Mouse (Mus musculus): Measurements from ENCODE around the gene Gm815. TPM values are rescaled to one million over a fixed set of nuclear protein-coding genes. Genes with fewer than 3 reads are reported as not detected.

Gene Gm815
- not detected in 2 replicates for polyA plus RNA-seq (2016; fragmentation: Nextera tagmentation; extraction: Ambion mirVana)

- Histone ChIP-seq H3K4me1 (no peaks in the 10 kb centered on the region), H3K27me3 (ENCODE audit: low read depth, poor library complexity, severe bottlenecking) (no peaks in the 10 kb centered on the region), H3K27ac (replicated peaks) (no peak within 1 kb of the TSS), H3K9me3 (replicated peaks) (no peaks in the 10 kb centered on the region), H3K4me3 (no peak within 1 kb of the TSS), H3K36me3 (no peaks in the 10 kb centered on the region)
- no peak for DNase-seq (ENCODE audit: low spot score)
- 92% methylated on average over 6 of the region's 6 CpGs for WGBS
Observed at GRCm38 (mm10) chr19:26885616-26886015, at the start of gene Gm815. Gene Gm815 (plus strand): TSS chr19:26885881.

GRCm38 (mm10) chr19:26837626-26838025 lies 48.1 kb upstream of the Gm815 start:
- Histone ChIP-seq H3K9me3 (replicated peaks) (peaks cover 3% of the 10 kb centered on the region; the same call in 1 of the 2 replicates), H3K4me3 (no peak overlapping the region), H3K4me1 (no peaks in the 10 kb centered on the region), H3K36me3 (no peaks in the 10 kb centered on the region), H3K27ac (replicated peaks) (no peak overlapping the region), H3K27me3 (ENCODE audit: low read depth, poor library complexity, severe bottlenecking) (no peaks in the 10 kb centered on the region)
- WGBS = 84% methylated on average over 1 of the region's 1 CpGs
- DNase-seq (ENCODE audit: low spot score) = no peak

GRCm38 (mm10) chr19:26843896-26844295 lies 41.8 kb upstream of the Gm815 start:
- Histone ChIP-seq H3K9me3 (replicated peaks) (peaks cover 3% of the 10 kb centered on the region; the same call in 1 of the 2 replicates), H3K27ac (replicated peaks) (peak overlapping the region; percentile 94), H3K4me3 (no peak overlapping the region), H3K4me1 (peaks cover 34% of the 10 kb centered on the region), H3K36me3 (no peaks in the 10 kb centered on the region), H3K27me3 (ENCODE audit: low read depth, poor library complexity, severe bottlenecking) (peaks cover 6% of the 10 kb centered on the region; the same call in 1 of the 2 replicates)
- WGBS = 86% methylated on average over 6 of the region's 6 CpGs
- DNase-seq (ENCODE audit: low spot score) = no peak

- WGBS = 4% methylated on average over 8 of the region's 8 CpGs
- peak overlapping the region; percentile 52 for H3K4me3 ChIP-seq
- peaks cover 6% of the 10 kb centered on the region; the same call in 1 of the 2 replicates for H3K27me3 ChIP-seq (ENCODE audit: low read depth, poor library complexity, severe bottlenecking)
Observed at GRCm38 (mm10) chr19:26844813-26845212, 40.9 kb upstream of the Gm815 start.

GRCm38 (mm10) chr19:26845276-26846016 lies 40.2 kb upstream of the Gm815 start:
- peak; percentile 97 for DNase-seq (ENCODE audit: low spot score)
- Histone ChIP-seq H3K36me3 (no peaks in the 10 kb centered on the region), H3K4me1 (peaks cover 34% of the 10 kb centered on the region), H3K27ac (replicated peaks) (peak overlapping the region; percentile 94), H3K27me3 (ENCODE audit: low read depth, poor library complexity, severe bottlenecking) (peaks cover 6% of the 10 kb centered on the region; the same call in 1 of the 2 replicates), H3K9me3 (replicated peaks) (peaks cover 3% of the 10 kb centered on the region; the same call in 1 of the 2 replicates), H3K4me3 (peak overlapping the region; percentile 52)
- 0% methylated on average over 16 of the region's 16 CpGs for WGBS

More at GRCm38 (mm10) chr19:26844813-26845212, 40.9 kb upstream of the Gm815 start:
- H3K27ac ChIP-seq (replicated peaks) = peak overlapping the region; percentile 94
- H3K4me1 ChIP-seq = peaks cover 34% of the 10 kb centered on the region
- H3K36me3 ChIP-seq = no peaks in the 10 kb centered on the region
- peak; percentile 89 for DNase-seq (ENCODE audit: low spot score)
- H3K9me3 ChIP-seq (replicated peaks) = peaks cover 3% of the 10 kb centered on the region; the same call in 1 of the 2 replicates

GRCm38 (mm10) chr19:26846017-26846285 lies 39.7 kb upstream of the Gm815 start:
- Histone ChIP-seq H3K9me3 (replicated peaks) (peaks cover 3% of the 10 kb centered on the region; the same call in 1 of the 2 replicates), H3K4me1 (peaks cover 35% of the 10 kb centered on the region), H3K36me3 (no peaks in the 10 kb centered on the region), H3K4me3 (peak overlapping the region; percentile 52), H3K27me3 (ENCODE audit: low read depth, poor library complexity, severe bottlenecking) (peaks cover 6% of the 10 kb centered on the region; the same call in 1 of the 2 replicates), H3K27ac (replicated peaks) (peak overlapping the region; percentile 94)
- DNase-seq (ENCODE audit: low spot score) = no peak
- 9% methylated on average over 1 of the region's 1 CpGs for WGBS

- H3K9me3 ChIP-seq (replicated peaks) = no peaks in the 10 kb centered on the region; the same call in 1 of the 2 replicates
- H3K27ac ChIP-seq (replicated peaks) = peak overlapping the region; percentile 28; the same call in 1 of the 2 replicates
- WGBS = 86% methylated on average over 10 of the region's 10 CpGs
Observed at GRCm38 (mm10) chr19:26851017-26851782, 34.5 kb upstream of the Gm815 start.

GRCm38 (mm10) chr19:26852325-26852900 lies 33.3 kb upstream of the Gm815 start:
- WGBS = 69% methylated on average over 10 of the region's 10 CpGs

More at GRCm38 (mm10) chr19:26851017-26851782, 34.5 kb upstream of the Gm815 start:
- Histone ChIP-seq H3K36me3 (no peaks in the 10 kb centered on the region), H3K4me1 (peaks cover 28% of the 10 kb centered on the region), H3K27me3 (ENCODE audit: low read depth, poor library complexity, severe bottlenecking) (peaks cover 6% of the 10 kb centered on the region; the same call in 1 of the 2 replicates), H3K4me3 (no peak overlapping the region)
- DNase-seq (ENCODE audit: low spot score) = no peak

GRCm38 (mm10) chr19:26853701-26854282 lies 31.9 kb upstream of the Gm815 start:
- Histone ChIP-seq H3K4me3 (no peak overlapping the region), H3K27ac (replicated peaks) (no peak overlapping the region), H3K27me3 (ENCODE audit: low read depth, poor library complexity, severe bottlenecking) (peaks cover 5% of the 10 kb centered on the region; the same call in 1 of the 2 replicates), H3K4me1 (peaks cover 19% of the 10 kb centered on the region), H3K9me3 (replicated peaks) (no peaks in the 10 kb centered on the region; the same call in 1 of the 2 replicates), H3K36me3 (no peaks in the 10 kb centered on the region)
- WGBS = 88% methylated on average over 8 of the region's 8 CpGs
- no peak for DNase-seq (ENCODE audit: low spot score)

More at GRCm38 (mm10) chr19:26852325-26852900, 33.3 kb upstream of the Gm815 start:
- H3K4me3 ChIP-seq = no peak overlapping the region
- no peaks in the 10 kb centered on the region for H3K36me3 ChIP-seq
- DNase-seq (ENCODE audit: low spot score) = no peak
- H3K27me3 ChIP-seq (ENCODE audit: low read depth, poor library complexity, severe bottlenecking) = no peaks in the 10 kb centered on the region
- peaks cover 16% of the 10 kb centered on the region for H3K4me1 ChIP-seq
- H3K27ac ChIP-seq (replicated peaks) = 0 out of 2 replicates have a peak overlapping the region, but pooled peaks have one; percentile 49
- H3K9me3 ChIP-seq (replicated peaks) = no peaks in the 10 kb centered on the region; the same call in 1 of the 2 replicates

GRCm38 (mm10) chr19:26854661-26855060 lies 31.0 kb upstream of the Gm815 start:
- no peak for DNase-seq (ENCODE audit: low spot score)
- H3K27me3 ChIP-seq (ENCODE audit: low read depth, poor library complexity, severe bottlenecking) = peaks cover 5% of the 10 kb centered on the region; the same call in 1 of the 2 replicates
- H3K9me3 ChIP-seq (replicated peaks) = no peaks in the 10 kb centered on the region
- 92% methylated on average over 4 of the region's 4 CpGs for WGBS
- peaks cover 27% of the 10 kb centered on the region for H3K4me1 ChIP-seq
- H3K27ac ChIP-seq (replicated peaks) = no peak overlapping the region
- H3K4me3 ChIP-seq = no peak overlapping the region
- no peaks in the 10 kb centered on the region for H3K36me3 ChIP-seq

- Histone ChIP-seq H3K27me3 (ENCODE audit: low read depth, poor library complexity, severe bottlenecking) (peaks cover 5% of the 10 kb centered on the region; the same call in 1 of the 2 replicates), H3K9me3 (replicated peaks) (no peaks in the 10 kb centered on the region), H3K4me3 (no peak overlapping the region), H3K27ac (replicated peaks) (no peak overlapping the region), H3K36me3 (no peaks in the 10 kb centered on the region), H3K4me1 (peaks cover 30% of the 10 kb centered on the region)
- DNase-seq (ENCODE audit: low spot score) = no peak
- WGBS = 88% methylated on average over 7 of the region's 7 CpGs
Observed at GRCm38 (mm10) chr19:26855152-26855551, 30.5 kb upstream of the Gm815 start.
